Mouse (Mus musculus) adrenal gland, adult (tissue): ENCODE measurements around the gene Nsl1.
A peak's percentile ranks its signal among the peaks of the same experiment; 100 is the strongest.

Experiments
- DNase-seq, 2 experiments: peaks; one replicate each; pipeline ENCODE4 v3.0.0; 2022 to 2023; ENCODE audit warnings: low spot score in 1 of 2; ENCODE audit not compliant: inconsistent age in 2 of 2

Gene Nsl1

GRCm38 (mm10) chr1:191053555-191053954 lies 9.3 kb upstream of the Nsl1 start:
- DNase-seq: no peak

GRCm38 (mm10) chr1:191054870-191055532 lies 7.8 kb upstream of the Nsl1 start:
- peak in 1 of 2 experiments; percentile 64 for DNase-seq

- no peak for DNase-seq
These were observed 7.3 kb upstream of the Nsl1 start for GRCm38 (mm10) chr1:191055533-191055873.

GRCm38 (mm10) chr1:191057461-191057860 lies 5.4 kb upstream of the Nsl1 start:
- DNase-seq: no peak

- DNase-seq: no peak
These were observed 501 bp upstream of the Nsl1 start for GRCm38 (mm10) chr1:191062241-191062780.

- no peak for DNase-seq
These were observed 888 bp downstream of the Nsl1 start for GRCm38 (mm10) chr1:191063700-191064099.

- no peak for DNase-seq
These were observed 1.7 kb downstream of the Nsl1 start for GRCm38 (mm10) chr1:191064535-191064934.

- DNase-seq: no peak
These were observed 2.4 kb downstream of the Nsl1 start for GRCm38 (mm10) chr1:191065188-191065587.

- DNase-seq: peak; percentile 43 to 61
These were observed 5.6 kb downstream of the Nsl1 start for GRCm38 (mm10) chr1:191068377-191068776.

GRCm38 (mm10) chr1:191070259-191070658 lies 7.4 kb downstream of the Nsl1 start:
- no peak for DNase-seq

GRCm38 (mm10) chr1:191071613-191072012 lies 8.8 kb downstream of the Nsl1 start:
- DNase-seq: no peak

- DNase-seq: peak; percentile 67 to 76
These were observed 9.6 kb downstream of the Nsl1 start for GRCm38 (mm10) chr1:191072329-191072913.

GRCm38 (mm10) chr1:191073001-191073400 lies 10.2 kb downstream of the Nsl1 start:
- DNase-seq: peak; percentile 73 to 90

GRCm38 (mm10) chr1:191073486-191073885 lies 10.7 kb downstream of the Nsl1 start:
- DNase-seq: no peak

- peak; percentile 67 to 87 for DNase-seq
These were observed 12.5 kb downstream of the Nsl1 start for GRCm38 (mm10) chr1:191075199-191075883.

- DNase-seq: no peak
These were observed 20.4 kb downstream of the Nsl1 start for GRCm38 (mm10) chr1:191083230-191083629.

- peak; percentile 48 to 79 for DNase-seq
These were observed 22.2 kb downstream of the Nsl1 start for GRCm38 (mm10) chr1:191084951-191085559.

GRCm38 (mm10) chr1:191085597-191085996 lies 22.8 kb downstream of the Nsl1 start:
- no peak for DNase-seq

- no peak for DNase-seq
These were observed 23.6 kb downstream of the Nsl1 start for GRCm38 (mm10) chr1:191086304-191086878.

GRCm38 (mm10) chr1:191086960-191087359 lies 24.1 kb downstream of the Nsl1 start:
- no peak for DNase-seq

GRCm38 (mm10) chr1:191087955-191088354 lies 25.1 kb downstream of the Nsl1 start:
- no peak for DNase-seq
